Mouse (Mus musculus): Measurements from ENCODE around the gene Ptpn9. TPM values are rescaled to one million over a fixed set of nuclear protein-coding genes. Genes with fewer than 3 reads are reported as not detected.

Gene Ptpn9
- polyA plus RNA-seq, 1 experiment = 74.5 TPM

DNA sequence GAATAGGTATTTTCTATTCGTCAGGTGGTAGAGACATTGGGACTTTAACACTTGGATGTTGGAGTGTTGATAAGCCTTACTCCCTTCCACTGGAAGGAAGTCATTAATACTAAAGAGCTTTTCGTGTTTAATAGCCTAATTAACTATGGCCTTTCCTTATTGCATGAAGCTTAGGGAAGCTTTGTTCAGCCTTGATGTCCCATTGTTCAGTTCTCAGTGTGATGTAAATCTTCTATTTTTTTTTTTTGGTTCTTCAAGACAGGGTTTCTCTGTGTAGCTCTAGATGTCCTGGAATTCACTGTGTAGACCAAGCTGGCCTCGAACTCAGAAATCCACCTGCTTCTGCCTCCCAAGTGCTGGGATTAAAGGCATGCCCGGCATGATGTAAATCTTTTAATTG is 18.2 kb downstream of the Ptpn9 start:
- Histone ChIP-seq H3K4me3 (ENCODE audit: insufficient read depth, low read length) (no peak overlapping the region), H3K27ac (ENCODE audit: insufficient read depth, low read length) (no peak overlapping the region), H3K4me1 (ENCODE audit: control insufficient read depth, insufficient read depth, low read length) (peaks cover 5% of the 10 kb centered on the region; the same call in 1 of the 2 replicates)
- no peak for TF ChIP-seq CTCF (IDR thresholded peaks at IDR 0.05; ENCODE audit: borderline replicate concordance, insufficient read depth, low read length)
- TF ChIP-seq POLR2A (IDR thresholded peaks at IDR 0.05; ENCODE audit: low read depth, low read length) = no peak

DNA sequence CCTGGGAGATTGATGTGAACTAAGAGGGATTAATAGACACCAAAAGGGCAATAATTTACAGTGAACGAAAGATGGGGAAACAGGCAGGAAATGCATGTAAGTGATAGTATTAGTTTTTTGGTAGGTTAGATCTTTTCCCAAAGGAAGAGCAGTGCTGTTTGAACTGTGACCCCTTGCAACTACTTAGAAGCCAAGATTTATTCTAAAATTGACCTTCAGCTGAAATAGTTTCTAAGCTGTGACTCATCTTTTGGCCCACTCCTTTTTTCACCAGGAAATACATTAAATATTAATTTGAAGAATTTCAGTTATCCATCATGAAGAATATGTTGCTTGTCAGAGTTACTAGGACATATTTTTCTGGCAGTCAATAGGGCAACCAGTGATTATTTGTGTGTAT is 19.0 kb downstream of the Ptpn9 start:
- peaks cover 5% of the 10 kb centered on the region; the same call in 1 of the 2 replicates for H3K4me1 ChIP-seq (ENCODE audit: control insufficient read depth, insufficient read depth, low read length)
- H3K27ac ChIP-seq (ENCODE audit: insufficient read depth, low read length) = peak overlapping the region; percentile 20; the same call in 1 of the 2 replicates
- TF ChIP-seq CTCF (IDR thresholded peaks at IDR 0.05; ENCODE audit: borderline replicate concordance, insufficient read depth, low read length) (no peak), POLR2A (IDR thresholded peaks at IDR 0.05; ENCODE audit: low read depth, low read length) (no peak)
- no peak overlapping the region for H3K4me3 ChIP-seq (ENCODE audit: insufficient read depth, low read length)

GRCm38 (mm10) chr9:57014766-57015165 is 20.0 kb downstream of the Ptpn9 start:
- peaks cover 5% of the 10 kb centered on the region; the same call in 1 of the 2 replicates for H3K4me1 ChIP-seq (ENCODE audit: control insufficient read depth, insufficient read depth, low read length)
- no peak overlapping the region for H3K27ac ChIP-seq (ENCODE audit: insufficient read depth, low read length)
- TF ChIP-seq POLR2A (IDR thresholded peaks at IDR 0.05; ENCODE audit: low read depth, low read length) = no peak
- TF ChIP-seq CTCF (IDR thresholded peaks at IDR 0.05; ENCODE audit: borderline replicate concordance, insufficient read depth, low read length) = no peak

GRCm38 (mm10) chr9:57017631-57018030 is 22.9 kb downstream of the Ptpn9 start:
- Histone ChIP-seq H3K27ac (ENCODE audit: insufficient read depth, low read length) (no peak overlapping the region), H3K4me1 (ENCODE audit: control insufficient read depth, insufficient read depth, low read length) (peaks cover 5% of the 10 kb centered on the region; the same call in 1 of the 2 replicates), H3K4me3 (ENCODE audit: insufficient read depth, low read length) (no peak overlapping the region)
- TF ChIP-seq CTCF (IDR thresholded peaks at IDR 0.05; ENCODE audit: borderline replicate concordance, insufficient read depth, low read length) (no peak), POLR2A (IDR thresholded peaks at IDR 0.05; ENCODE audit: low read depth, low read length) (no peak)

More at GRCm38 (mm10) chr9:57014766-57015165, 20.0 kb downstream of the Ptpn9 start:
- no peak overlapping the region for H3K4me3 ChIP-seq (ENCODE audit: insufficient read depth, low read length)

DNA sequence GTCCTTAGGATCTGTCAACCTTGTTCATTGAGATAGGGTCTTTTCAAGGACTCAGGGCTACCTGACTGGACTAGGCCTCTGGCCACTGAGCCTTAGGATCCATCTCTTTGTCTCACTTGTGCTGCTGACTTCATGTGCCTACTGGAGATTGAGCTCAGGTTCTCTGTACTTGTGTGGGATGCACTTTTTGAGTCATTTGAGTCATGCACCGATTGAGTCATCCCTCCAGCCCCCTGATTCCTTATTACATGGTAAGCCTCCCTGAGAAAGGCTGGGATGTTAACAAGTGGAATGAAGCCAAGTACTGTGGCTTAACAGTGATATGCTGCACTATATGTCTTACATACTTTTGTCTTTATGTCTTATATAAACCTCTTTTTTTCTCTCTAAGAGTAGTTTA is 37.0 kb downstream of the Ptpn9 start:
- peak overlapping the region; percentile 58 for H3K27ac ChIP-seq (ENCODE audit: insufficient read depth, low read length)
- TF ChIP-seq CTCF (IDR thresholded peaks at IDR 0.05; ENCODE audit: borderline replicate concordance, insufficient read depth, low read length) (no peak), POLR2A (IDR thresholded peaks at IDR 0.05; ENCODE audit: low read depth, low read length) (no peak)
- peaks cover 4% of the 10 kb centered on the region for H3K4me1 ChIP-seq (ENCODE audit: control insufficient read depth, insufficient read depth, low read length)
- H3K4me3 ChIP-seq (ENCODE audit: insufficient read depth, low read length) = no peak overlapping the region

GRCm38 (mm10) chr9:57056237-57056636 is 61.5 kb downstream of the Ptpn9 start:
- H3K27ac ChIP-seq (ENCODE audit: insufficient read depth, low read length) = no peak overlapping the region
- no peak for TF ChIP-seq CTCF (IDR thresholded peaks at IDR 0.05; ENCODE audit: borderline replicate concordance, insufficient read depth, low read length)
- no peak for TF ChIP-seq POLR2A (IDR thresholded peaks at IDR 0.05; ENCODE audit: low read depth, low read length)
- no peaks in the 10 kb centered on the region for H3K4me1 ChIP-seq (ENCODE audit: control insufficient read depth, insufficient read depth, low read length)
- H3K4me3 ChIP-seq (ENCODE audit: insufficient read depth, low read length) = no peak overlapping the region

GRCm38 (mm10) chr9:57064164-57064563 is 69.4 kb downstream of the Ptpn9 start:
- no peak overlapping the region for H3K27ac ChIP-seq (ENCODE audit: insufficient read depth, low read length)
- H3K4me3 ChIP-seq (ENCODE audit: insufficient read depth, low read length) = no peak overlapping the region
- H3K4me1 ChIP-seq (ENCODE audit: control insufficient read depth, insufficient read depth, low read length) = no peaks in the 10 kb centered on the region
- no peak for TF ChIP-seq CTCF (IDR thresholded peaks at IDR 0.05; ENCODE audit: borderline replicate concordance, insufficient read depth, low read length)
- no peak for TF ChIP-seq POLR2A (IDR thresholded peaks at IDR 0.05; ENCODE audit: low read depth, low read length)

DNA sequence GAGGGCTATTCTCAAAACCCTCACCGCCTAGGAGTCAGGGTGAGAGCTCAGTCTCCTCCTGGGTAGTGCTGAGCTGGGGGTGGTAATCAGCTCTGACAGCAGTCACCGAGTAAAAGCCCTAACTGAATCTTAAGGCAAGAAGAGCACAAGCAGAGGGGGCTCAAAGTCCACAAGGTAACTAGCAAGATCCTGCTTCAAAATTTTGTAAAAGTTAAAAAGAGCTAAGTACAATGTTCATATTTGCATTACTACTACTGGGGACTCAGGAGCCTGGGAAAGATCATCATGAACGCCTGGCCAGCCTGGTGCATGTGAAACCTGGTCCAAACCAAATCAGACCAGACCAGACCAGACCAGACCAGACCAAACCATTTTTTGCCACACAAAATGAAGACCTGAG is 73.5 kb downstream of the Ptpn9 start:
- H3K4me3 ChIP-seq (ENCODE audit: insufficient read depth, low read length) = no peak overlapping the region
- no peak overlapping the region for H3K27ac ChIP-seq (ENCODE audit: insufficient read depth, low read length)
- H3K4me1 ChIP-seq (ENCODE audit: control insufficient read depth, insufficient read depth, low read length) = no peaks in the 10 kb centered on the region
- no peak for TF ChIP-seq POLR2A (IDR thresholded peaks at IDR 0.05; ENCODE audit: low read depth, low read length)
- TF ChIP-seq CTCF (IDR thresholded peaks at IDR 0.05; ENCODE audit: borderline replicate concordance, insufficient read depth, low read length) = no peak

DNA sequence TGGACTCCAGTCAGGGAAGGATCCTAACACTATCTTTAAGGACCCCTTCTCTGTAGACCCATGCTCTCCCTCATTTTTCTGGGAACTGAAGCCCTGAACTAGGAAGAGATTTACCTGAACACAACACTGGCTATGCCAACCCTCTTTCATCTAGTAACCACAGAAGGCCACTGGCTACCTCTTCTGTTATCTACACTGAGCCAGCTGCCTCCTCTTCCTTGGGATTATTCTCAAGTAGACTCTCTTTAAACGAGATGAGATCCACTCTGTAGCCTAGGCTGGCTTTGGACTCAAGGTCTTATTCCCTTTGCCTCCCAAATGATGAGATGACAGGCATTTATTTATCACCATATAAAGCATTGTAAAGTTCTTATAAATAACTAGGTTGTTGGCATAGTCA is 75.5 kb downstream of the Ptpn9 start:
- Histone ChIP-seq H3K4me1 (ENCODE audit: control insufficient read depth, insufficient read depth, low read length) (no peaks in the 10 kb centered on the region), H3K27ac (ENCODE audit: insufficient read depth, low read length) (no peak overlapping the region), H3K4me3 (ENCODE audit: insufficient read depth, low read length) (no peak overlapping the region)
- no peak for TF ChIP-seq POLR2A (IDR thresholded peaks at IDR 0.05; ENCODE audit: low read depth, low read length)
- TF ChIP-seq CTCF (IDR thresholded peaks at IDR 0.05; ENCODE audit: borderline replicate concordance, insufficient read depth, low read length) = no peak

DNA sequence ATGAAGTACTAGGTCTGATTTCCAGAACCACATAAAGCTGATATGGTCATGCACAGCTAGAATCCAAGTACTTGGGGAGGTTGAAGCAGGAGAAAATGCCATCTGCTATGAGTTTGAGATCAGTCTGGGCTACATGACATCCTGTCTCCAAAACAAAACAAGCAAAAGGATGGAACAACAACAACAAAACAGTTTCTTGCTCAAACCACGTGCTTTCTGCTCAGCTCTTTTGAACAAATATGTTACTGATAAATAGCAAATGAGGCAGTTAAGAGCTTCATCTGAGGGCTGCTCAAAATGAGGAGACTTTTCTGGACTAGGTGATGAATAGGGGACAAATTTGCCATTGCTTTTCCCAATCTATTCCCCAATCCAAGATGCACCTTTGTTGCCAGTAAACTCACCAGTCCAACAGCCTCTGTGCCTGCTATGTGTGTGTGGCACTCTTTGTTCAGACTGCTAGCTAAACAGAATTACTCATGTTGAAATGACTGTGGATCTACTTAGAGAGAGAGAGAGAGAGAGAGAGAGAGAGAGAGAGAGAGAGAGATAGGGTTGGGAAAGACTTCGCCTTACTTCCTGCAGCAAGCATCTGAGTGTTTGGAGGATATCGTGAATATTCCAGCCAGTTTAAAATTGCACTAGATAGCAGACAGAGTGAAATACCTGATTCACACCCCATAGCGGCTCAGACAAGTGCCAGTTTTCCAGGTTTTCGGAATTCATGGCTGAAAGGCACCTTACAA is 76.2 kb downstream of the Ptpn9 start:
- Histone ChIP-seq H3K4me3 (ENCODE audit: insufficient read depth, low read length) (peak overlapping the region; percentile 91), H3K27ac (ENCODE audit: insufficient read depth, low read length) (peak overlapping the region; percentile 34), H3K4me1 (ENCODE audit: control insufficient read depth, insufficient read depth, low read length) (no peaks in the 10 kb centered on the region)
- TF ChIP-seq POLR2A (IDR thresholded peaks at IDR 0.05; ENCODE audit: low read depth, low read length) = no peak
- TF ChIP-seq CTCF (IDR thresholded peaks at IDR 0.05; ENCODE audit: borderline replicate concordance, insufficient read depth, low read length) = no peak
